ENCODE assay signal across 8 mouse cellular contexts in genomic region chr2:161341368-161341891, GRCm38 (mm10).
DNase-seq lines count a peak whose midpoint lies in the region; ATAC-seq and TF ChIP-seq lines count a peak whose summit lies in the region.

No protein-coding gene starts in this region.

- H3K27ac ChIP-seq in forebrain, embryonic 15.5 days (replicated peaks), result peak overlapping the region; percentile 47
- H3K27ac ChIP-seq in small intestine, adult 2 months (ENCODE audit: insufficient read depth, low read depth, low read length), result no peak overlapping the region

- H3K27me3 ChIP-seq in forebrain, embryonic 15.5 days, result no peaks in the 10 kb centered on the region
- no peaks in the 10 kb centered on the region for H3K27me3 ChIP-seq in small intestine, adult 2 months (ENCODE audit: control insufficient read depth, insufficient read depth, low read length)

- no peak overlapping the region for H3K4me3 ChIP-seq in forebrain, embryonic 15.5 days
- peak overlapping the region; percentile 22 for H3K4me3 ChIP-seq in small intestine, adult 2 months (ENCODE audit: low read depth, low read length)

- no peak for TF ChIP-seq CTCF in small intestine, adult 2 months (IDR thresholded peaks at IDR 0.05; ENCODE audit: extremely low read depth, insufficient read length, insufficient replicate concordance, low read depth, low read length)

- ATAC-seq in forebrain, embryonic 15.5 days (replicated peaks), result peak; percentile 85

- no peaks in the 10 kb centered on the region for H3K36me3 ChIP-seq in forebrain, embryonic 15.5 days
- no peaks in the 10 kb centered on the region for H3K36me3 ChIP-seq in small intestine, adult 2 months (ENCODE audit: control insufficient read depth, insufficient read depth, low read length)

- TF ChIP-seq POLR2A in small intestine, adult 2 months (IDR thresholded peaks at IDR 0.05; ENCODE audit: low read depth, low read length), result no peak

- H3K4me2 ChIP-seq in forebrain, embryonic 15.5 days (replicated peaks), result peak overlapping the region; percentile 14

- no peaks in the 10 kb centered on the region for H3K9me3 ChIP-seq in forebrain, embryonic 15.5 days

- peak; percentile 30 for DNase-seq in urinary bladder, adult 2 months (ENCODE audit: low spot score)
- DNase-seq in urinary bladder, postnatal 4 days (ENCODE audit: low spot score in 2 of 2), result no peak
- DNase-seq in heart, postnatal 36 days, result peak; percentile 26 to 31
- peak; percentile 18 for DNase-seq in large intestine, adult 2 months (ENCODE audit: low read depth, low spot score)
- peak; percentile 78 for DNase-seq in lung, postnatal 25 days (ENCODE audit: low spot score)
- no peak for DNase-seq in left cerebral cortex, adult 9 months (ENCODE audit: low spot score in 2 of 2)

- no peak overlapping the region for H3K9ac ChIP-seq in forebrain, embryonic 15.5 days (replicated peaks)

- intact Hi-C loops in heart, postnatal 36 days (cut with DNase I), result no loop called here

- H3K4me1 ChIP-seq in forebrain, embryonic 15.5 days, result peaks cover 39% of the 10 kb centered on the region
- H3K4me1 ChIP-seq in small intestine, adult 2 months (ENCODE audit: control insufficient read depth, insufficient read depth, insufficient read length, low read length), result no peaks in the 10 kb centered on the region; the same call in 1 of the 2 replicates

- WGBS in forebrain, embryonic 15.5 days, result 2% methylated on average over 11 of the region's 11 CpGs
- WGBS in large intestine, adult 2 months, result 5% methylated on average over 11 of the region's 11 CpGs
- WGBS in small intestine, adult 2 months, result 6% methylated on average over 11 of the region's 11 CpGs

Comparison
In these comparisons a context has a peak if more than half of its experiments do, and no peak if none do; other contexts are left out.
1. DNase-seq: peak in urinary bladder, adult 2 months (single experiment), heart, postnatal 36 days (2 of 2), large intestine, adult 2 months (single experiment) and lung, postnatal 25 days (single experiment); none in urinary bladder, postnatal 4 days (0 of 2) and left cerebral cortex, adult 9 months (0 of 2).